Mouse (Mus musculus) mouse trophoblast stem cell (cell line): Measurements from ENCODE around the gene Ypel2.

Experiments
- in situ Hi-C, 2 experiments: fragments of 300-500 bp; cut with MseI, MboI; formaldehyde crosslinking; loops; 2 replicates in 1 of 2; 3 replicates in 1 of 2; pipeline ENCODE4 v1.15.1; 2025

Gene Ypel2

DNA sequence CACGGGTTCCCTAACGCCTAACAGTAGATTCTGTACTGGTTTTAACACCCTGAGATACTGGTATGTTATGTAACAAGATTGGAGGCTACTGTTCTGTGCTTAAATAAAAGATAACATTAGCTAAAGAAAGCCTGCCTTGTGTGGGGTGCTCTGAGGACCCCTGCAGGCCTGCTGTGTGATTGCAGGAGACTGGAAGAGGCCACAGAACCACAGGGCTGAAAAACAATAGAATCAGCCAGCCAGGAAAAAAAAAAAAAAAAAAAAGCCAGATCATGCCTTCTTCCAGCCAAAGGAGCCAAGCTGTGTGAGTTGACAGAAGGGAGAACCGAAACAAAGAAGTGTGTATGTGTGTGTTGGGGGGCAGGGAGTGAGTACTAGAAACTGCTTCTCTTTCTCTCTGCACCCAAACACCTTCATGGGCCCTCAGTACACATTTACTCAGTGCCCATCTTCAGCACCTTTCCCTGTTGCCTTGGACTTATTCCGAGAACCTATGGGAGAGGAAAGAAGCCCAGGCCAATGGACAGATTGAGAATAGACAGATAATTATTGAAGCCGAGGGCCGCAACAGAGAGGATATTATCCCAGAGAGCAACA lies 2.2 kb upstream of the Ypel2 start:
- in situ Hi-C loops, result no loop called here

DNA sequence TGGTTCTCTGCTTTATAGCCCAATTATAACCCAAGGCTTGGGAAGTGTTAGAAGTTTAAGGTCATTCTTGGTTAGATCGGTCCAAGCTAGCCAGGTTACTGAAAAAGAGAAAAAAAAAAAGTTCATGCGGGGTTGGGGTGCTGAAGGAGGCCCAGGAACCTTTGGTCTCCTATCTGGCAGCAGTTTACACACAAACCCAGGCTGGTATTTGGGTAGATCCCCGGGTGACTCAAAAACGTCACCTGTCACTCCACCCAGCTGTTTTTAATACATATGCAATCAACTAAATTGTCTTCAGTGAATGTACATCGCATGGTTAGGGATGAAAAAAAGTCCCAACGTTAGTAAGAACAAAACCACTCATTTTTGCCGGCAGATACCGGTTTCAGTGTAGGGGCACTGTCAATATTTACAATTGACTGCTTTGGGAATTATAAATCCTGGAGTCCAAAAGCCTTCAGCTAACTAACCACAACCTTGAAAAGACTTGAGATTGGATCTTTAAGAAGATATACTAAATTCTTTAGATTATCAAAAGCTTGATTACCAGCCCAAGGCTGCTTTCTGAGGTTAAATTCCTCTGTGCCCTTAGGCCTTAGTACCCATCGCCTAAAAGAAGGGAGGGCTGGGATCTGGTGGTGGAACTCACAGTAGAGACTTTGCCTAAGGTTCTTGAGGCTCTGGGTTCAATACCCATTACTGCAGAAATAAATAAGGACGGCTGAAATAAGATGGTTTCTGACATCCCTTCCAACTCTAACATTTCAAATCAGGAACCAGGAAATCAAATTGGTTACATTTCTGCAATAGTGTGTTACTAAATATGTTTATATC lies 1.5 kb upstream of the Ypel2 start:
- in situ Hi-C loops, result no loop called here

DNA sequence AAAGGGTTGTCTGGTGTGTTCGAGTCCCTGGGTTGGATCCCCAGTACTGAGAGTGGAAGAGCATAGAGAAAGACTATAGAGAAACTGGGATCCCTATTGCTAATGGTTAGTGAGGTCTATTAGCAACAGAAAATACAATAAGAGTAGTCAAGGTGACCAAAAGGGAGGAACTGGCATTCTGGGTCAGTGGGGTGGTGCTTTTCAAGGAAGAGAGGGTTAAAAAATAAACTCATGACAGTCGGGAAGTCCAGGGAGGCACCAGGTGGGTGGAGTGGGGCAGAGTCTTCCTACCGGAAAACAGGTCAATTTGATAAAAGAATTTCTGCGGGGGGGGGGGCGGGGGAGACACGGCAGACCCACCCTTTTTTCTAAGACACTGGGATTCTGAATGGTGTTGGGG lies 823 bp upstream of the Ypel2 start:
- in situ Hi-C loops, result no loop called here

DNA sequence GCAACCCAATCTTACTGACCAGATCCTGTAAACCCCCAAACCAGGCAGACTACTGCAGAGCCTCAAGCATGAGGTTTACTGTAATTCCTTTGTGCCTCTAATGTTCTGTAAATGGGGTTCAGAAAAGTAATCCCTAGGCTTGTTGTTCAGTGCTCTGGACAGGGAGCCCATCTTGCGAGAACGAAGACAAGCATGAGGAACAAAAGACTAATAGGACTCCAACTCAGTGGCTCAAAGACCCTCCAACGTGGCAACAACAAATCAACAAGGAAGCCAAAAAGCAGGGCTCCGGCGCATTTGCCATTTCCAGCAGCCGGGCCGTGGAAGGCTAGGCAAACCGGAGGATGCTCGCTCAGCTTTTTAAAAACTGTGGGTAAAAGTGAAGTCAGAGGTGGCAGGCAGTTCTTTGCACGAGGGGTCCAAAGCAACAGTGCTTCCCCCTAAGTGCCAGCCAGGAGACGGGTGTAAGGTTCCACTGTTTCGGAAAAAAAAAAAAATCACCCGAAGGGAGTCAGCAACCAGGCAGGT lies 982 bp downstream of the Ypel2 start:
- in situ Hi-C loops, result no loop called here

DNA sequence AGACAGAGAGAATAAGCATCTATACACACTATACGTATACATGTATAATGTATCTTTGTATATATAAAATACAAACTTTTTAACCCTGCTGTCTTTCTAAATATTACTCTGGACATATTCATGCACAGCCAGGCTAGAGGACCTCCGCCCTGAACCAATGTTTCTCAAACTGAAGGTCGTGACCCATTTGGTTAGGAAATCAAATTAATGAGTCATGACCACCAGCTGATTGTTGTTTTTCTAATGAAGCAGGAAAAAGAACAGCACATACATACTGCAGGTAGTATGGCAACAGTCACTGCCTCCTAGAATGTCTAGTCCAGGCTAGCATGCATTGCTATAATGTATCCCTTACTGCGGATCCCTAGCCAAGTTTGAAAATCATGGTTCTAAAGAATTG lies 2.3 kb downstream of the Ypel2 start:
- in situ Hi-C loops, result no loop called here

DNA sequence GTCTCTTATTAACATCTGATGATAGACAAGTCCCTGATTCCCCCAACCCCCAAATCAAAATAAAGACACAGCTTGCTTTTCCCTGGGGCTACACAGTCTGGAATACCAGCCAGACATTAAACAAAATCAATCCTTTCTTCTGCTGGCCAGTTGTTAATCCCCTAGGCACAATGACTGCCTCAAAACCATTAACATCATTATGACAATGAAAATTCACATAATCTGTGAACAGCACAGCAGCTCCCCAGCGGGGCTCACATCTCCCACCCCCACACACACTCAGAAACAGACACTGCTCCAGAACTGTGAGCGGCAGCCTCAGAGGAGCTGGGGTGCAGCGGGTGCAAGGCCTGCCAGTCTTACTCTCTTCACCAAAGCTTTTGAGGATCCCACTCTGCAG lies 3.2 kb downstream of the Ypel2 start:
- in situ Hi-C loops, result no loop called here

DNA sequence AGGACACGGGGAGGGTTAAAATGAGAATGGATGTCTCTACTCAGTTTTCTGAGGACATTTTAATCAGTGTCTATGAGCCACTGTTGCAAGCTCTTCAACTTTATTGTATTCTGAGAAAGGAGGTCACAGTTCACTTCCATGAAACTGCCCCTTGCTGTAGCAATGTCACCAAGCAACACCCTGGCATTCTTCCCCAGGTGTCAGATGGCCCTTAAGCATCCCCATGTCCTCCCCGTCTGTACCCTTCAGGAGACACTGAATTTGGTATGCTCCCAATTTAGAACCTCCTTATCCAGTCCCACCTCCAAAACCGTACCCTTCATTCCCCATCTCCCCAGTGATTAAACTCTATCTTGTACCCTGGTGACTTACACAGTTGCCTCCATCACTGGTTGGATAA lies 8.5 kb downstream of the Ypel2 start:
- in situ Hi-C loops, result no loop called here

DNA sequence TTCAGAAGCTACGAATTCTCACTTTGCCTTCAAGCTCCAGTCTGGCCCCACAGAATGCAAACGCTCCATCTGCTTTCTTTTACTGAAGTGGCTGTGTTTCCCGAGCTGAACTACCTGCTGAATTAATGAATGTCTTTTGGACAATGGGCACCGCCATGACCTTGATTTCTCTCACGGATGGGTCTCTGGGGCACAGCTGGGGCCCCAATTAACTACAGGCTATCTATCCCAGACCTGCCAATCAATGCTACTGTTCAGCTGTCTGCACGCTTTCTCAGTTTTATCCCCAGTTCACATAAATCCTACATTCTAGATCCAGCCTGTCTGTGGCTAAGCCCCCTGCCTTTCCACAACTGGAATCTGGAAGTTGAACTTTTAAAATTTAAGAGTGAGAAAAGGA lies 10.5 kb downstream of the Ypel2 start:
- in situ Hi-C loops, result no loop called here

DNA sequence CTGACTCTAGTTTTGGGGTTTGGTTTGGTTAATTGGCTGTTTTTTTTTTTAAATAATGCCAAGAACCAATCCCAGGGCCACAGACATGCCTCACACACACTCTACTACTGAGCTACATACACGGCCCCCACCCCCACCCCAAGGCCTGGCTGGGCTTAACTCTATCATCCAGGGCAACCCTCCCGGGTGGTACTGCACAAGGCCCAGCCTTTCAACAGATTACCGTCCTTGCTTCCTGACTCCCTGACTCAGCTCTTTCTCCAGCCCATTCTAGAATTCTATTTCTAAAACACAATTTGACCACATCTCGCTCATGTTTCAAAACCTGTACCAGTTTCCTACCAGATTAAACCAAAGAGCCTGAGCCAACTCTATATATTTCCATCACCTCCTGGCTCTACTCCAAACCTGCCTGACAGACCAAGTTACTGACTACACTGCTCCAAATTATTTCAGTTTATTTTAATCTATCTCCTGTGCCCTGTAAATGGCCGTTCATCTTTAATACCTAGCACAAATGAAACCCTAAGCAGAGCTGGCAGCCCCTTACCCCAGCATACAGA lies 12.2 kb downstream of the Ypel2 start:
- in situ Hi-C loops, result no loop called here

DNA sequence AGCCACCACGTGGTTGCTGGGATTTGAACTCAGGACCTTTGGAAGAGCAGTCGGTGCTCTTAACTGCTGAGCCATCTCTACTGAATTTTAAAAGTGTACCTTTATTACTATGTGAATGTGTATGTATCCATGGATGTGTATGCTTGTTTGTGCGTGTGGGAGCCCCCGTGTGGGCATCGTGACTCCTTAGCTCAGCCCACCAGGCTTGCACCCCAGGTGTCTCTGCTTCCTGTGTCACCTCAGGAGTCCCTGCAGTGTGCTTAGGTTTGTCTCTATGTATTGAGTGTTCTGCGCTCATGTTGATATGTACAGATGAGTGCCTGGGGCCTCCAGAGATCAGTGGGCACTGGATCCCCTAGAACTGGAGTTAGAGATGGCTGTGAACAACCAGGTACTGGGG lies 13.0 kb downstream of the Ypel2 start:
- in situ Hi-C loops, result no loop called here

DNA sequence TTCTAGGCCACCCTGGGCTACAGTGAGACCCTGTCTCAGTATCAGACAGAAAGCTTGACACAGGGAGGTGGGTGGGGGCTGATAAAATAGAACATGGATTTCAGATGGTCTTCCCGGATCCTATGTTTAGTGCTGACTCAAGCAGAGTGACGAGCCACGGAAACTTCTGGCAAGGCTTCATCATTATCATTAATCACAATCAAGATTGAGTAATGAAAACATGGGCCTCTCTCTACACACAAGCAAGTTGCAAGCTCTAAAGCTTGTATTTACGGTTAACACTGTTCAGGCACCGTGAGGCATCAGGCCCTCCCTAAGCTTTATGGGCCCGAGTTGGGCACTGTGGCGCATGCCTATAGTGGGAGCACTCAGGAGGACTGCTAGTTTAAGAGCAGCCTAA lies 13.7 kb downstream of the Ypel2 start:
- in situ Hi-C loops, result no loop called here

DNA sequence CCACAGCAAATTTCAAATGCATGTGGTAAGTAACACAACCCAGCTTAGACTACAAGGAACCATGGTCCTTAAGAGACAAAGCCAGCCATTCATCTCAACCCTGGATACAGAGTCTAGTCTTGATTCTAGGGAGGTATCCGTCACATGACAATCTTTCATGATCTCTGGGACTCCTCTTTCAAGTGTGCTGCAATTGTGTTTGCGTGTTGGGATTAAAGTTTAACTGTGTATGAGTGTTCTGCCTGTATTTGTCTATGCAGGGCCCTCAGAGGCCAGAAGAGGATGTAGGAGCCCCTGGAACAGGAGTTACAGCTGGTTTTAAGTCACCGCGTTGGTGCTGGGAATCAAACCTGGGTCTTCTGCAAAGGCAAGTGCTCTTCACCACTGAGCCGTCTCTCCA lies 16.3 kb downstream of the Ypel2 start:
- in situ Hi-C loops, result no loop called here

DNA sequence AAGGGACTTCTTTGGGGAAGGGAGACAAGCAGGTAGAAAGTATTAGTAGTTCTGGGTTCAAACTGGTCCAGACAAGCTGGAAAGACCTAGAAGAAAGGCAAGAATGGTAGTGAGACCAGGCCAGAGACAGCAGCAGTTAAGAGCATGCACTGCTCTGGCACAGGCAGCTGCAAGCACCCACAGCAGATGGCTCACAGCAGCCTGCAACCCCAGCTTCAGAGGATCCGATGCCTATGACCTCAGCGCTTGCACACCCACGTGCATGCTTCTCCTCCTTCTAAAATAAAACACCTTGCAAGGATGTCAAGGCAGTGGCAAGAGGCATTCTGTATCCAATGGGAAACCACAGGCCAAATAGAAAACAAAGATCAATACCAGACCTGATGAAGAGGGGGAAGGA lies 19.1 kb downstream of the Ypel2 start:
- in situ Hi-C loops, result no loop called here

DNA sequence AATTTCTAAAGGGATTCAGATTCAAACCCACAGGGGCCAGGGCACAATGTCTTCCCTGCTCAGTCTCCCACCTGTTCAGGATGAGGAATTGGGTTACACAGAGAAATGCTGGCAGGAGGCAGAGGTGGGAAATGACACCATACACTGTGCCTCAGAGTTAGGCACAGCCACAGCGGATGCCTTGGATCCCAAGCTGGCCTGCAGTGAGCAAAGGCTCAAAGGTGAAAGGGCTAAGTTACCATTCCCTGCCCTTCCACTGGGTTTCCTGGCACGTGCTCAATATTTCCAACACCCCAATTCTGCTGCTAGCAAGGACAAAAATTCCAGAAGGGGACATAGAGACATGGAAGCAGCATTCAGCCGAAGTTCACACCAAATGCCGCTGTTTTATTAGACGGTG lies 20.3 kb downstream of the Ypel2 start:
- in situ Hi-C loops, result no loop called here

DNA sequence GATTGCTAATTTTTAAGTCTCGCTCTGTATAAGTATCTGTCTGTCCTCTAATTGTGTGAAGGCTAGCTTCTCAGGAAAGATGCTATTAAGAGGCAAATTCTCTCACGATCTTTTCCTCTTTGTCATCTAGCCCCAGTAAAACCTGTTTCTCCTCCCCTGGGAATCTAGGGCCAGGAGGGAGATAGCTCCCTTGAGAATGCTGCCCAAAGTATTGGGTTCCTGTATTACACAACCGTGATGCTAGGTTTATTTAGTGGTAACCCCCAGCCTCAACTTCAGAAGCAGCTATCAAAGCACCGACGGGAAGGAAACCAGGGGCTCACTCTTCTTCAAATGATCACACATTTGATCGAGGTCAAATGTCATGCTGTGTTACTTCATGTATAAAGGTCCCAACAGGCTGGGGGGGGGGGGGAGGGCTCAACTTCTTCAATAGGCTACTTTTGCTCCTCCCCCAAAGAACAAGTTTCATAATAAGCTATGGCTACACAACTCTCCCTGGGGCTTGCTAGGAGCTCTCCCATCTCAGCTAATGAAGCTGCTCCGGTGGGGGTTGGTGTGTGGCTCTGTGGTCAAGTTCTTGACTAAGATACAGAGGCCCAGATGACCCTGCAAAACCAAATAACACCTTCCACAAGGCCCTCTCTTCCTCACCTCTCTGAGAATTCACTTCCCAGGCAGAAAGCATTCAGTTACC lies 22.3 kb downstream of the Ypel2 start:
- in situ Hi-C loops, result no loop called here

DNA sequence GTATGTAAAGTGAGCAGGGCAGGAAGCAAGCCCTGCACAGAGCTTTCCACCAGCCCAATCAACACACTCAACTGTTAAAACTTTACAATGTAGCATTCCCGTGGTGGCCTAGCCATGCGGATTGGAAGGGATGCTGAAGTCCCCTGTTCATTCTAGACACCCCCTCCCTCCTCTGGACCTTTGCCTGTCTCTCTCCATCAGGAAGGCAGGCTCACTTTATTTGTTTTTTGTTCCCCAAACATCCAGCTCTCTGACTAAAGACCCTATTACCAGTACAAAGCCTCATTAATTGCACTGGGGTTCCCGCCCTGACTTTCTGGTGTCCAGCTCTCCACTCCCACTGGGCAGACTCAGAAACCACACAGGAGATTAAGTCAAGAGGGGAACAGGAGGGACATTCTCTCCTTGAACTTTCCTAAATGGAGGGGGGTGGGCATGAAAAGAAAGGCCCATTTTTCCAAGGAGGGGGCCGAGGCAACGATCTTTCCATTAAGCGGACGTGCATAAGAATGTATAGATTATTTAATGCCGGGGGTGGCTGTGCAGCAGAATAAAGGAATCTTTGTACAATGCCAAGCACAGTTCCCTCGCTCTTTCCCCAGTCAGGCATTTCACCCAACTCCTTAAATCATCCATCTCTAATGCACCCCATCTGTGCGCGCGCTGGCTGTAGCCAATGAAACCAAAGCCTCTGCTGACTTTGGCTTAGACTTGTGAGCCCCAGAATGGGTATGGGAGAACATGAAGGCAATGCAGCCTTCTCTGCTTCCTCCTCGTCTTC lies 24.3 kb downstream of the Ypel2 start:
- in situ Hi-C loops, result no loop called here

DNA sequence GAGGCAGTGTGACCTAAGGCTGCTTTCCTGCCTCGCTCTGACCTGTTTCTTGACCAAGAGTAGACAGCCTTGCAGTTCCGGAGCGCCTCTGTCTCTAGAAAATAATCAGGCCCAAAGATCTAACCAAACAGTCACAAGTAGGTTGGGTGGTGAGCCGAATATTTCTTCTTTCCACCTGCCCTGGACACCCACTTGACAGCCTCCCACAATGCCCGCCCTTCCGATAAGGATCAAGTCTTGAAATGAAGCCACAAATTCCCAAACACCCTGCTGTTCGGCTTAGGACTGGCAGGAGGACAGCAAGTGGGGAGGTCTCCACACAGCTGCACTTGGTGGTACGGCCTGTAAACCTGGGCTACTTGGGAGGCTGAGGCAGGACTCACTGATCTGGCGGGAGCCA lies 26.0 kb downstream of the Ypel2 start:
- in situ Hi-C loops, result no loop called here

DNA sequence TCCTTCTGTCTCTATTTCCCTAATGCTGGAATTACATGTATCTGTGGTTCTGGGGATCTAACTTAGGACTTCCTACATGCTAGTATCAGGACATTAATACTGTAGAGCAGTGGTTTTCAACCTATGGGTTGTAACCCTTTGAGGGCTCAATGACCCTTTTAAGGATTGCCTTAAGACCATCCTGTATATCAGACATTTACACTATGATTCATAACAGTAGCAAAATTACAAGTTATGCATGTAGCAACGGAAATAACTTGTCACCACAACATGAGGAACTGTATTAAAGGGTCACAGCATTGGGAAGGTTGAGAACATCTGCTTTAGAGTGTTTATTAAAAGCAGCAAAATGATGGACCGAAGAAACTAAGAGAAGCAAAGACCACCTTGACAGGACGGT lies 26.8 kb downstream of the Ypel2 start:
- in situ Hi-C loops, result no loop called here

DNA sequence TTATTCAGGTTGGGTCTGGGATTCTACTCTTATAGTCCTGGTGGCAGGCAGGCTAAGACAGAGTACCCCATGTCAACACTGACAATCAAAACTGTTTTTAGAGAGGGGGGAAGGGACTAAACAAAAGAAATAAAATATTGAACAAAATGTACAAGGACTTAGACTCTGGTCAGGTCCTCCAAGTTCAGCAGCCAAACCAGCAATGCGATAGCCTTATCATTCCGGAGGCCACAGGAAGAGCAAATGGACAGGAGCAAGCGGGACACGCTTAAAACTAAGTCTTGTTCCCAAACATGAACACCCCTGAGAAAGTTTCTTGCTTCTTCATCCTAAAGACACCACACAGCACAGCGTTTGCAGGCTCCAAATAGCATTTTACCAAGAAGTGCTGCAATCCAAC lies 28.4 kb downstream of the Ypel2 start:
- in situ Hi-C loops, result no loop called here

DNA sequence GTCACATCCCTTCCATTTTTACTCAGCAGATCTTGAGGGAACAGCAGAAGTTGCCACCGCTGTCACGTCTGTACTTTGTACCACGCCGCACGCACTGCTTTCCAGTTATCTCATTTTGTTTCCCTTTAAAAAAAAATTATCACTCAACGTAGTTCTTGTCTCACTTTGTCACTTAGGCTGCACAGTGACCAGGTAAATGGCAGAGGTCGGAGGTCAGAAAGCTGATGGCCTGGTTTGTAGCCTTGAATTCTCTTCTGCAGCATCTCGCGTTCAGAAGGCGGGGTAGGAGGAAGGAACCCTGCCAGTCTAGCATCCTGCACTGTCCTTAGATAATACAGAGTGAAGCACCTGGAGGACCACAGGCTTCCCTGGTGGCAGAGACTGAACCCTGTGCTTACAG lies 29.8 kb downstream of the Ypel2 start:
- in situ Hi-C loops, result no loop called here

DNA sequence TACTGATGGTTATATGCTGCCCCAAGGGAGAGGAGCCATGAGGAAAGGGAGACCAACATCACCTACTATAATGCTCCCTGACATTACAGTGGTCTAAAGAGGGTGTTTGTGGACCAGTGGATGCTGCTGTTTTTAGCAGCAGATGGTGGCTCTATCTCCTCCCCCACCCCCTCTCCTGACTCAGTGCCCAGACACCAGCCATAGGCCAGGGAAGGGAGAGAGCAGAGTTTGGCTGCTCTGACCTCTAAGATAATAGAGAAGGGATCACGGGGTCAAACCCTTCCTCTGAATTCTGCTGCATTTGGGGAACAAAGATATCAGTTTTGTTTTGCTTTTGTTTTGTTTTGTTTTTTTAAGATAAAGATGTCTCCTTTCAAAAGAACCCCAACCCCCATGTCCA lies 30.5 kb downstream of the Ypel2 start:
- in situ Hi-C loops, result no loop called here

DNA sequence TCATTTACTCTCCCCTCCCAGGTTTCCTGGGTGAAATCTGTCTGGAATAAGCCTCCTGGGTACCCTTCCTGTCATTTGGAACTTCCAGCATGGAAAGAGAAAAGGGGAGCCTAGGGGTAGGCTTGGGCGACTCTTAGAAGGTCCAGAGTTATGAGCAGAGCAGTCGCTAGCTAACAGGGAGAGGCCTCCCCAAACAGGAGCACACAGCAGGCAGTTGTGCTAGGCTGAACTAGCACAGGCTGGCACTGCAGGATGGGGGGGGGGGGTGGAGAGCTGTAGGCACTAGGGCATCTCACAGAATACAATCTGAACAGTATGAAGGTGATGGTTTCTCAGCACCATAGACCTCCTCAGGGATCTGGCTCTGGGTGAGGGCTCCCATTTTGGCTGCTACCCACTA lies 31.1 kb downstream of the Ypel2 start:
- in situ Hi-C loops, result no loop called here
